Mouse (Mus musculus) lung, adult 2 months (tissue): ENCODE measurements around the gene Sys1. TPM values are rescaled to one million over a fixed set of nuclear protein-coding genes. Genes with fewer than 3 reads are reported as not detected.

ENCODE experiments used
- DNase-seq: peaks from one replicate; pipeline ENCODE4 v3.0.0; 2022
- H3K4me1 ChIP-seq: fragments of 200-500 bp; 2 replicates; pipeline ENCODE4 v1.6.1; 2011; ENCODE audit warnings: low read length; ENCODE audit not compliant: control insufficient read depth, insufficient read depth
- H3K4me3 ChIP-seq: fragments of 200-500 bp; replicated peaks from 2 replicates; pipeline ENCODE3; 2011; ENCODE audit warnings: low read depth, mild to moderate bottlenecking, control low read depth, low read length; ENCODE audit errors: extremely low read depth
- CTCF ChIP-seq: fragments of 200-500 bp; IDR thresholded peaks from 2 replicates; pipeline ENCODE4 v1.5.1; 2011; ENCODE audit warnings: mild to moderate bottlenecking, low read length, control low read depth; ENCODE audit not compliant: insufficient read depth
- POLR2A ChIP-seq: fragments of 200-500 bp; IDR thresholded peaks from 2 replicates; pipeline ENCODE4 v1.6.1; 2011; ENCODE audit warnings: low read depth, mild to moderate bottlenecking, control low read depth, low read length, borderline replicate concordance; ENCODE audit errors: extremely low read depth
- WGBS: fragments of 180-500 bp; shearing (Covaris S2); methylation state at CpG from one replicate; pipeline ENCODE4 v1.1.7; 2018; 5-methylcytosine and 5-hydroxymethylcytosine counted together
- polyA plus RNA-seq: library from polyadenylated mRNA; depleted of rRNA; stranded (reverse); fragments of >200 nt; gene quantifications from 2 replicates; pipeline ENCODE4 v1.2.3, GENCODE M21; 2012; rRNA removed

Sys1 gene
- 89.8 and 133 TPM in 2 replicates for polyA plus RNA-seq

DNA sequence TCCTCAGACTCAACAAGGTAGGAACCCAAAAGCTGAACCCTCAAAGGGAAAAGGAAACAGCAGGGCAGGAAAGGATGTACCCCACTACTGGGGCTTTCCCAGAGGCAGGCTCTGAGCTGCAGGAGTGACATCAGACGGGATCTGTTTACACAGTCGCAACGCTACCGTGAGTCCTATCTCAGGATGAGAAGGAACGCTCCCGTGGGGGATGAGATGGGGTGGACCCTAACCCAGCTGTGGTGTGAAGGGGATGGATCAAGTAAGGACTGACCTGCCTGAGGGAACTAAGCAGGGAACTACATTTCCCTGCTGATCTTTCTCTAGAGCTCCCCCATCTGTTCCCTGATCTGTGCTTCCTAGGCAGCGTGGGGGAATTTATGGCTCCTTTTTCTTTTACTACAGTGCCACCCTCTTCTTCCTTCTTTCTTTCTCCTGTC, at the start of gene Sys1:
Gene Sys1, plus strand, starts transcription at position 101 of the 437 bp plus-strand sequence.
- DNase-seq: peak; percentile 39
- WGBS: 3% methylated on average over 7 of the region's 7 CpGs
- TF ChIP-seq CTCF: no peak
- no peak for TF ChIP-seq POLR2A
- Histone ChIP-seq H3K4me3 (no peak within 1 kb of the TSS), H3K4me1 (peaks cover 23% of the 10 kb centered on the region)

DNA sequence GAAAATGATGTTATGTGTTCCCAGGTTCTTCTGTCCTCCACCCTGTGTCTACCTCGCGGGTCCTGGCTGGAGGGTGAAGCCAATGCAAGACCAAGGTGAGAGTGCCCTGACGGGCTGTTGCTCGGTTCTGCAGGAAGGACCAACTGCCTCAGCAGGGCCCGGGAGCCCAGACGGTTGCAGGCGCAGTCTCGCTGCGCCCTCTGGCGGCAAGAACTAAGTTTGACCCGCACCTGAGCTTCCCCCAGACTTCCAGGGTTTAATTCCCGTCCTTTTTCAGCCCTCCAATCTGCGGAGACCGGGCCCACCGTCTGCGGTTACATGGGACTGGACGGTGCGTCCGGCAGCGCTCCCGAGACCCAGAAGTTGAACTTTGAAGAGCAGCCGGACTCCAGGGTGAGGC, 49.1 kb upstream of the Sys1 start:
- peak; percentile 72 for DNase-seq
- Histone ChIP-seq H3K4me1 (no peaks in the 10 kb centered on the region), H3K4me3 (no peak overlapping the region)
- peak; percentile 84 for TF ChIP-seq CTCF
- no peak for TF ChIP-seq POLR2A
- under 1% methylated on average over 22 of the region's 22 CpGs for WGBS

DNA sequence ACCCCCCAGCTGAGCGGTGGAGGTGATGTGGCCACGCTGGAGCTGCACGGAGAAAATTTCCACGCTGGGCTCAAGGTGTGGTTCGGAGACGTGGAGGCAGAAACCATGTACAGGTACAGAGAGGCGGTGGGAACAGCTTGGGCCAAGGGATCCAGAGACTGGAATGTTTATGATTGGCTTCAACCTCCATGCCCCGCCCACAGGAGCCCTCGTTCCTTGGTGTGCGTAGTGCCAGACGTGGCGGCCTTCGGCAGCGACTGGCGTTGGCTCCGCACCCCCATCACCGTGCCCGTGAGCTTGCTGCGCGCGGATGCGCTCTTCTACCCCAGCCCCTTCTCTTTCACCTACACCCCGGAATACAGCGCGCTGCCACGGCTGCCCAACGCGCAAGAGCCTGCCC, 42.6 kb upstream of the Sys1 start:
- Histone ChIP-seq H3K4me3 (no peak overlapping the region), H3K4me1 (peaks cover 7% of the 10 kb centered on the region)
- WGBS: 23% methylated on average over 28 of the region's 28 CpGs
- TF ChIP-seq POLR2A: no peak; the same call in 1 of the 2 replicates
- no peak for TF ChIP-seq CTCF
- no peak for DNase-seq

GRCm38 (mm10) chr2:164414581-164414980, 42.2 kb upstream of the Sys1 start:
- H3K4me3 ChIP-seq: no peak overlapping the region
- TF ChIP-seq CTCF (no peak), POLR2A (no peak)
- no peak for DNase-seq
- H3K4me1 ChIP-seq: peaks cover 7% of the 10 kb centered on the region
- 48% methylated on average over 10 of the region's 10 CpGs for WGBS

- TF ChIP-seq POLR2A: no peak
- TF ChIP-seq CTCF: peak; percentile 47; the same call in 1 of the 2 replicates
Observed at GRCm38 (mm10) chr2:164417198-164417597, 39.6 kb upstream of the Sys1 start.

DNA sequence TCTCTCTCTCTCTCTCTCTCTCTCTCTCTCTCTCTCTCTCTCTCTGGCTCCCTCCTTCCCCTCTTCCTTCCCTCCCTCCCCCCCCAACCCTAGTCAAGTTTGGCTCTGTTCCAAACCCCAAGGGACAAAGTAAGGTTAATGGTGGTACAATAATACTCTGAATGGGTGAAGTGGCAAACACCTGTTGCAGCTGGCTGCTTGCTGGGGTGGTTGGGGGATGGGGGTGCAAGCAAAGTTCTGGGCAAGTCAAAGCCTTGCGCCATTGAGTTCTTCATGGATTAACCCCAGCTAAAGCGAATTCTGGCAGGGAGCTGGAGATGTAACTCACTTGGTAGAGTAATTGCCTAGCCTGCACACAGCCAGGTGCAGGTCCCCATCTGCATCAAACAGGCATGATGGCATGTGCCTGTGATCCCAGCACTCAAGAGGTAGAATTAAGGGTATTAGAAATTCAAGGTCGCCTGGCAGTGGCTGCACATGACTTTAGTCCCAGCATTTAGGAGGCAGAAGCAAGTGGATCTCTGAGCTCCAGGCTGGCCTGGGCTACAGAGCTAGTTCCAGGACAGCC, 38.4 kb upstream of the Sys1 start:
- TF ChIP-seq CTCF (no peak), POLR2A (no peak)
- H3K4me3 ChIP-seq: no peak overlapping the region
- WGBS: 42% methylated on average over 3 of the region's 3 CpGs
- H3K4me1 ChIP-seq: peaks cover 7% of the 10 kb centered on the region
- DNase-seq: no peak

More at GRCm38 (mm10) chr2:164417198-164417597, 39.6 kb upstream of the Sys1 start:
- Histone ChIP-seq H3K4me3 (no peak overlapping the region), H3K4me1 (peaks cover 7% of the 10 kb centered on the region)
- DNase-seq: no peak
- 1% methylated on average over 2 of the region's 2 CpGs for WGBS

GRCm38 (mm10) chr2:164419489-164419888, 37.3 kb upstream of the Sys1 start:
- no peak for DNase-seq
- 15% methylated on average over 3 of the region's 3 CpGs for WGBS
- Histone ChIP-seq H3K4me3 (no peak overlapping the region), H3K4me1 (peaks cover 7% of the 10 kb centered on the region)
- TF ChIP-seq POLR2A (no peak), CTCF (no peak)

DNA sequence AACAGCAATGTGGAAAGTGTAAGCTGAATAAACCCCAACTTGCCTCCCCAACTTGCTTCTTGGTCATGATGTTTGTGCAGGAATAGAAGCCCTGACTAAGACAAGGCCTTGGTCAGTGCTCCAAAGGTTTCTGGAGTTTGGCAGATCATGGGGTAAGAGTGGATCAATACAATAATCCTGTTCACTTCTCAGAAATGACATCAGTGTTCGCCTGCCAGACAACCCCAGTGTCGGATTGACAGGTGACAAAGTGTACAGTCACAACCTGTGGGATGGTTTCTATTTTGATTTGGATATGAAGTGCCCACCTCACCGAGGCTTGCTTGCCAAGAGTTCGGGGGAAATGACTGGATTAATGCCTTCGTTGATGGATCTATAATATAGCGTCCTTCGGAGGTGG, 35.5 kb upstream of the Sys1 start:
- DNase-seq: no peak
- WGBS: 84% methylated on average over 7 of the region's 7 CpGs
- Histone ChIP-seq H3K4me1 (peaks cover 7% of the 10 kb centered on the region), H3K4me3 (no peak overlapping the region)
- TF ChIP-seq POLR2A: no peak
- no peak for TF ChIP-seq CTCF

- Histone ChIP-seq H3K4me1 (peaks cover 7% of the 10 kb centered on the region), H3K4me3 (no peak overlapping the region)
- no peak for TF ChIP-seq CTCF
- no peak for TF ChIP-seq POLR2A
- no peak for DNase-seq
- WGBS: 82% methylated on average over 8 of the region's 8 CpGs
Observed at GRCm38 (mm10) chr2:164421979-164422378, 34.8 kb upstream of the Sys1 start.

DNA sequence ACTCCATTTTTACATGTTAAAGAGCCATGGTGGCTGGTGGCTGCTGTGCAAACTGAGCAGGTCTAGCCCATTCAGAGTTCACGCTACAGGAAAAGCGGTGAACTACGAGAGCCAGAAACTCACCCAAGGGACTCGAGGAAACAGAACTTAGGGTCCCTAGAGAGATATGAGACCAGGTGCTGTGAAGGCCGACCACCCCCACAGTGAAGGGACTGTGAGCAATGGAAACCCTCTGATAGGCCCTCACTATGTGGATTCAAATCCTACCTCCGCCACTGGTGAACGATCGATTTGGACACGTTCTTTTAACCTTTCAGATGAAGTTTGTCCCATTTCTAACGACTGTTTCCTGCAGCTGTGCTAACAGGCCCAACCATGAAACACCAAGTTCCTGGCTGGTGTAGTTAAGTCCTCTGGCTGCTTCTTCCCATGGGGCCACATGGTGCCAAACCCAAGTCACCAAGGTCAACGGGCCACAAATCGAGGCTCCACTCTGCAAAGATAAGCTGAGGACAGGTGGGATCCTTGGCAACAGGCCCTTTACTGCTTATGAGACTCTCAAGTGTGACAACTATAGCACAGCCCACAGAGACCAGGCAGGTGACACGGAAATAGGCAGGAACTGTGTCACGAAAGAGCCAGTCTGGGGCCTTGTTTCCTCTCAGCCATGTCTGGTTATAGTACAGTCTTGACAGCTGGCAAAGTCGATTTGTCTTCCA, 33.9 kb upstream of the Sys1 start:
- no peak for DNase-seq
- H3K4me1 ChIP-seq: peaks cover under 1% of the 10 kb centered on the region; the same call in 1 of the 2 replicates
- TF ChIP-seq CTCF (no peak), POLR2A (no peak)
- 63% methylated on average over 15 of the region's 15 CpGs for WGBS
- no peak overlapping the region for H3K4me3 ChIP-seq
